In genomic region chr2:173212227-173212626, GRCm38 (mm10) we compare ENCODE assay signal across 16 mouse cellular contexts. TPM values are rescaled to one million over a fixed set of nuclear protein-coding genes. Genes with fewer than 3 reads are reported as not detected.
"Had no signal": no experiment of that assay in that cellular context is flagged by ENCODE, and none has a peak within 500 bp of the region (broad histone marks: within the 10 kb centered on the region; RNA-seq: fewer than 3 reads in every experiment).

No protein-coding gene starts in this region.

- H3K27me3 ChIP-seq: limb, embryonic 15.5 days had no signal

- H3K36me3 ChIP-seq: intestine, embryonic 15.5 days; limb, embryonic 12.5 days; limb, embryonic 15.5 days; lung, embryonic 15.5 days; neural tube, embryonic 13.5 days had no signal

- H3K4me3 ChIP-seq: intestine, embryonic 15.5 days; limb, embryonic 12.5 days; limb, embryonic 15.5 days; lung, embryonic 15.5 days; megakaryocyte, embryonic 14.5 days; neural tube, embryonic 13.5 days had no signal

- DNase-seq: kidney, adult 18-20 months; kidney, adult 9 months; kidney, postnatal 14 days; left cerebral cortex, postnatal 4 days; lung, postnatal 10 days; lung, postnatal 36 days; midbrain, embryonic 14.5 days; thymus, postnatal 4 days had no signal

- H3K4me2 ChIP-seq: intestine, embryonic 15.5 days; limb, embryonic 12.5 days; limb, embryonic 15.5 days; lung, embryonic 15.5 days; midbrain, embryonic 11.5 days; neural tube, embryonic 13.5 days had no signal

- H3K4me1 ChIP-seq: intestine, embryonic 15.5 days; limb, embryonic 12.5 days; limb, embryonic 15.5 days; lung, embryonic 15.5 days; megakaryocyte, embryonic 14.5 days; neural tube, embryonic 13.5 days had no signal

- ATAC-seq: intestine, embryonic 15.5 days had no signal

- H3K9me3 ChIP-seq: intestine, embryonic 15.5 days; limb, embryonic 15.5 days; lung, embryonic 15.5 days; megakaryocyte, embryonic 14.5 days; neural tube, embryonic 13.5 days had no signal

- H3K9ac ChIP-seq: intestine, embryonic 15.5 days; limb, embryonic 12.5 days; limb, embryonic 15.5 days; liver, embryonic 14.5 days; lung, embryonic 15.5 days; neural tube, embryonic 13.5 days had no signal

- H3K27ac ChIP-seq: intestine, embryonic 15.5 days; limb, embryonic 12.5 days; limb, embryonic 15.5 days; liver, embryonic 14.5 days; lung, embryonic 15.5 days; neural tube, embryonic 13.5 days had no signal

RNA-seq across cellular contexts. Expression of gene Zbp1, which starts 6.5 kb away (rescaled TPM):
- polyA plus RNA-seq: limb, embryonic 12.5 days had no signal

RNA-seq across cellular contexts. Expression of gene Pck1, which starts 59.4 kb away (rescaled TPM):
- polyA plus RNA-seq: midbrain, embryonic 11.5 days; midbrain, embryonic 14.5 days; neural tube, embryonic 13.5 days had no signal
